Mouse (Mus musculus) naive thymus-derived CD4-positive, alpha-beta T cell, adult 2 months (primary cell): ENCODE measurements around the gene Cep41.

ENCODE experiments used
- DNase-seq: peaks from one replicate; pipeline ENCODE4 v3.0.0-alpha.2; 2011; ENCODE audit warnings: low read depth

The Cep41 gene

DNA sequence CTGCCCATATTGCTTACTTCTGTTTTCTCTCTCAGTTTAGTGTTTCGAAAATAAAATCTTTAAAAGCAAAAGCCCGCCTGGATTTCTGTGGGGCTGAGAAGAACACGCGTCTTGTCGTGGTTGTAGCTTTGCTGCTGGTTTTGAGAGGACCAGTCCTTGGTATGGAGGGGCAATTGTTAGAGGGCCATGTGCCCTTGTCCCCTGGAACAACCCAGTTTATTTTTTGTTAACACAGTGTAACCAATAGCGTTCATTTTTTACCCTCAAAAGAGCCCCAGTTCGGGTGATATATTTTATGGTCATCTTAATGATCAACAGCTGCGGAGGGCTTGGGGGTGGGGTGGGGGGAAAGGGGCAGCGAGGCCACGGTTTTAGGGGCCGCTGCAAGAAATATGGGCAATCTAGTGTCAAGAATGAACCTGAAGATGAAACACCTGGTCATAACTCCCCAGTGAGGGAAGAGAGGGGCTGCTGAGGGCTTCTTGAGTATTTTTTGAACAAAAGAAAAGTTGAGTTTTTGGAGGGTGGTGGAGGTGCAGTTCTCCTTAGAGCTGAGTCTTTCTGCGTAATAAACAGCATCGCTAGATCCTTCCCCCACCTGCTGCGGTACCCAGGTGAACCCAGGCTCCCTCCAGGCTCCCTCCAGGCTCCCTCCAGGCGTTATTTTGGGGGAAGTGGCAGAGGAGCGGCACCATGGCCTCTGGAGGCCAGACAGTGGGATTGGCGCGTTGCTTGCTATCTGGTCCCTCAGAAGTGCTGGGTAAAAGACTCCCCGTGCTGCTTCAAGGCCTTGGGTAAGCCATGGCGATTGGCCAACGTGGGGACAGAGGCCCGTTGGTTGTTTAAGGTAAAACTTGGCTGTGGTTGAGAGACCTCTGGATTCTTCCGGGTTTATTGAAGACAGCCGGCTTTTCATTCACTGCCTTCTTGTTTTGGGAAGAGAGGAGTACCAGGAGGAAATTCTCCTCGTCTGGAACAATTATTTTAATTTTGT lies 17.1 kb upstream of the Cep41 start:
- no peak for DNase-seq

DNA sequence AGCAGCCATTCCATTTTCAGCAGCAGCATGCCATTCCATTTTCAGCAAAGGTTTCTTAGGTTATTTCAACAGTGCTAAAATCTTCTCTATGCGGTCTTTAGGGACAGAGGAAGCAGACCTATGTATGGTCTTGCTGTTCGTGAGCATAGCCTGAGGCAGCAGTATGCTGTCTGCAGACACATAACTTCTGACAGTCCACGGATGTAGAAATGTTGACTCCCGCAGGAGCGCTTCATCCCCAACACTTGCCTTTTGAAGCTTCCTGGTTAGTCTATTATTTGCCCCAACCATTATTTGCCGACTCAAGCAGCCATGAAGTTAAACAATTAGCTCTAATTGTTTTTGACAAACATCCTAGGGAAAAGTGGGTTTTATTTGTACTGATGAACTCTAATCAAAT lies 15.6 kb upstream of the Cep41 start:
- no peak for DNase-seq

DNA sequence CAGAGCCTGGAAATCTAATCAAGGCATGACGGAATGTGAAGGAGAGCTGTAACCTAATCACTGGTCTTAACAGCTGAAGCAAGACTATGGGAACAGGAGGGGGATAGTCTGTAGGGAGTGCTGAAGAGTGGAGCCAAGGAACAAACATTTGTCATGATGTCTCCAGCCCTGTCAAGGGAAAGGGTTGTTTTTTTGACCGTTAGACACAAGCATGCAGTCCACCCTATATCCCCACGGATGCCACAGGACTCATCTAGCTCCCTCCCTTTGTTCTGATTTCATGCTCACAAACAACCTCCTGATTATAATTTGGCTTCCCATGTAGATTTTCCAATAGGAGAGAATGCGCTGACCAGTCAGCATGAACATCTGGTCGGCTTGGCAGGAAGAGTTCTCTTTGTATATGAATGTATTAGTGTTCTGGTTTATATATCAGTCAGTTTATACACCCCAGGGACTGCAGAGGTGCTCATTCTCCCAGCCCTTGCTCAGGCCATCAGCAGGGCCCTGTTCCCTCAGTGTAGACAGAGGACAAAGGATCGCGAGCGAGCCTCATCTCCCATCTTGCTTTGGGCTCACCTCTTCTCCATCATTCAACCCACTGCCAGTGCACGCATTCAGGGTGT lies 10.5 kb upstream of the Cep41 start:
- DNase-seq = no peak

DNA sequence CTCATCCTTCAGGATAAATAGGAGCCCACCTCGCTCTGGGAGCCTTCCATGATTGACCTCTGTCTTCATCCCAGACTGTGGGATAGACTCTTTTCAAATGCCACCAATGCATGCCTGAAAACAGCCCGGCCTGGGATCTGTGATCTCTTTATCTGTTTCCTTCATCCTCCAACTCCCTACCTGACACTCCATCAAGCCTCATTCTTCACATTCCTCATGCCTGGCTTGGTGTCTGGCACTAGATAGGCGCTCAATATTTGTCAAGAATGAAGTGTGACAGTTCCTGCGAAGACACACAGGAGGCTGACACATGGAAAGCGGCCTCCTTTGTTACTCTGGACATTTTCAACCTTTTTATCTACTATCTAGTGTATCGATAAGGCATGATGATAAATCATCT lies 9.9 kb upstream of the Cep41 start:
- DNase-seq = no peak

DNA sequence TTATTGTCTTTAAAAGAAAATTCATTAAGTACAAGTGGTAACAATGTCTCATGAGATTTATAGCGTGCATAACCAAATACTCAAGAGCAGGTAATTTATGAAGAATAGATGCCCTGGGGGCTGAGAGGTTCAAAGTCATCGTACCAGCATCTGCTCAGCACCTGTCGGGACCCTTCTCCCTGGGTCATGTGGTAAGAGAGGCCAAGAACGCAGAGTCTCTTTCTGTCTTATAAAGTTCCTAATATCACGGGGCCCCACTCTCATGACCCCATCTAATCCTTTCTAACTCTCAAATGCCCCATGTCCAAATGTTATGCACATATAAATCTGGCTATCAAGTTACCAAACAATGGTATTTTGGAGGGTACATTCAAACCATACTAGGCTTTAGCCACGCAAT lies 9.3 kb upstream of the Cep41 start:
- no peak for DNase-seq

DNA sequence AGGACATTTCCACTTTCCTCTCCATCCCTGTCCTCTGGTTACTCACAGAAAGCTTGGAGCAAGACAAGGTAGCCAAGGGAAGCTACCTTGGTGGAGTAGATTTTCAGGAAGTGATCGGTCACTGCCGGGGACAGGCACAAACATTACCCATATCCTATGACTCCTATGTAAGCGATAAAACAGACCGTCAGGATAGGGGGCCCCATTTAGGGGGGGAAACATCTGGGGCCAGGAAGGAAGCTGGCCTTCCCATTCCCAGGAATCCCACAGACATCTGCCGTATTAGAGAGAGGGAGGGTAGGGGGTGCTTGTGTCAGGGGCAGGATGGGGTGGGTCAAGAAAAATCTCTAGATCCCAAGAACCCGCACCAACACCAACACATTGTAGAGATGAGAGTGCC lies 6.6 kb upstream of the Cep41 start:
- DNase-seq = no peak

DNA sequence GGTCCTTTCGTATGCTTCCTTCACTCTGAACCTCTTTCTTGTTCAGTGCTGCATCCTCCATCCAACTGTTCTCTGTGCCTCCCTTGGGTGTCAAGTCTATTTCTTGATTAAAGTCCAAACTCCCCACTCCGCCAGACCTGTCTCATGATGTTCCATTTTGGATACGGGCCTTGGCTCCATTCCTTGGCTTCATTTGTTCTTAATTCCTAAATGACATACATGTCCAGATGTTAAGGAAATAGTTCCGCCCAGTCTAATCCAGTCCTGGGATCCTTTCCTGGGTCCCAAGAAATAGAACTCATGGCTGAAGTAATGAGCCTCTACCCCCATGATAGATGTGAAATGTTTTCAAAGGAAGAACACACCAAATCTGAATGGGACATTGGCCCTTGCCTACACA lies 4.5 kb upstream of the Cep41 start:
- DNase-seq = no peak

DNA sequence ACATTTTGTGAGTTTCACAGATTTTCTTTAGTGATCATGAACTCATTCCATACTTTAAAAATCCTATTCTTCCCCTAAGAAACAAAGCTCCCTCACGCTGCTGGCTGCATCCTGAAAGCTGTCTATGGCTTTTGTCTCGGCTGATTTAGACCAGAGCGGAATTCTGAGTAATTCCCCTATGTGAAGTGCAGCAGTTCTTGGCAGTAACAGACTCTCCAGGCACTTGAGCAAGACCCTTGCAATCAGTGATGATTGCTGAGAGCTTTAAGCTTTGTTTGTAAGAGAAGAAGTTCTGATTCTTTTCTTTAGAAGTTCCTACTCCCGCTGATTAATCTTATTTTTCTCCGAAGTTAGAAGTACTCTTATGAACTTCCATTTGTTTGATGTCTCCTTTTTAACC lies 3.9 kb upstream of the Cep41 start:
- no peak for DNase-seq

DNA sequence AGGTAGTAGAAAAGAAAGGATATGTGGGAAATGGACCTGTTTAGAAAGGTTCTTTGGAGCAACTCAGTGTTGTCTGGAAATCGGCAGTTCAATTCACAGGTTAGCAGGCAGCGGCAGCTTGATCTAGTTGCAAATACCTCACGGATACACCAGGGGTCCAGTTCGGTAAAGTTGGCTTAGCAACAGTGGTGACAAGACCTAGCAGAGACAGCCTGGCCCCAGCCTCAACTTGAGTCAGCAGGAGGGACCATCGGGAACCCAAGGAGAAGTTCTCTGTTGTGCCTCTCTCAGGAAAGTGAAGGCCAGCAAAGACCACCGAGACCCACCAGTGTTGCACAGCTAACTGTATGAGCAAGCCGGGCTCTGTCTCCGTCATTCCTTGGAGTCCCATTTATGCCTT lies 1.6 kb upstream of the Cep41 start:
- DNase-seq = no peak

DNA sequence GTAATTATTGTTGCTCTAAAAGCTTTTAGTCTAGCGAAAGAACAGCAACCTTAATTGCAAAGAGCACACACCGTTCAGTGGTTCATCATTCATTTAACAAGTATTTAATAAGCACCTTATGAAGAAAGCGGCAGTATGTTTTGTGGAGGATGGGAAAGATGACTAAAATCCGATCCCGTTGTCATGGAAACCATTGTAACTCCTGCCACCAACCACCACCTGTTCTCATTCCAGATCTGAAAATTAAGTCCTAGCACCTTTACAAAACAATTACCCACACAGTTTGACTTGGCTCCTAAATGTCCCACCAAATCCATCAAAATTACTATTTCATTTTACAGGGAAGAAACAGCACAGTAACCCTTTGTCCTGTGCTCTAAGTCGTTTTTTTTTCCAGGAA lies 660 bp upstream of the Cep41 start:
- DNase-seq = no peak

DNA sequence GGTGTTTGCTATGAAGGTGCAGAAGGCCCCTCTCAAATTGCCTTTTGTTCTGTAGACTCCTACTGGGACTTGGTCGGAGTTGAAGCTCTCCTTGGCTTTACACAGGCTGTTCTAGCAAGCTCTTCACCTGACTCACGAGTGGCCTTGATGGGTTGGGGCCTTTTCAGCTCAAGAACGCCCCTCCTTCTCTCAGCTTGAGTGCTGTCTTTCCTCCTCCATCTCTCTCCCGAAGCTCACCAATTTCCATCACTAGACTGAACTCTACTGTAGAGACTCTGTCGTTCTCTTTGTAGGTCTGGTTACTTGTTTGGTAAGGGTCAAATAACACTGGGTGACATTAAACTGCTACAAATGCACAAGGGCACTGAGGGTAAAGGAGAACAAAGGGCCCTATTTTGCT lies 723 bp downstream of the Cep41 start:
- DNase-seq = no peak

DNA sequence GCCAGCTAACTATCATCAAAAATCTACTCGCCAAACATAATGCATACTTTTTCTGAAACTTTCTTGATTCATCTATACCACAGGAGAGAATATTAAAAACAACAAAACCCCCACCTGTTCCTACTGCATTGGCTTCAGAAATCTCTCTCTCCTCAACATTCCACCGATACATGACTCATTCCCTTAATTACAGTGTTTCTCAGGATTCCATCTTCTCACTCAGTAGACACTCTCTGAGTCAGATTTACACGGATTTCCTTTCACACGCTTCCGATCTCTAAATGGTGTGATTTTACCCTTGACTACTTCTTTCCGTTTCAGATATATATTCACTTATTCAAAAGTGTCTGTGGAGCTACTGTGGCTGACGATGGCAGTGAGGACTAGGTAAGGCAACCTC lies 6.4 kb downstream of the Cep41 start:
- DNase-seq = no peak

DNA sequence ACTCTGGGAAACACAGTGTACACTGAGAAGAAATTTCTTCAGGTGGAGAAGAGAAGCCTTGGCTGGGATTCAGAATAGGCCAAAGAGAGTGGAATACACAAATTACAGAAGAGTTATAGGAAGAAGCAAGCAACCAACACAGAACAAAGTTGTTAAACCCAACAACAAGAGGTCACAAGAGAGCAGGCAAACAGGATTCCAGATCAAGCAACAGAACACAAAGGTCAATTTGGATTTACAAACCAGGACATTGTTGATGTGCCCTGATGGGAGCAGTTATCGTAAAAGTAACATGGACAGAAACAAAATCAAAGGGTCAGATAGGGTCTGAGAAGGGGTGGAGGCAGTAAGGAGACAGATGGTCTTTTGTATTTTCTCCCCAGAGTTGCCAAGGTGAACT lies 9.0 kb downstream of the Cep41 start:
- DNase-seq = no peak

DNA sequence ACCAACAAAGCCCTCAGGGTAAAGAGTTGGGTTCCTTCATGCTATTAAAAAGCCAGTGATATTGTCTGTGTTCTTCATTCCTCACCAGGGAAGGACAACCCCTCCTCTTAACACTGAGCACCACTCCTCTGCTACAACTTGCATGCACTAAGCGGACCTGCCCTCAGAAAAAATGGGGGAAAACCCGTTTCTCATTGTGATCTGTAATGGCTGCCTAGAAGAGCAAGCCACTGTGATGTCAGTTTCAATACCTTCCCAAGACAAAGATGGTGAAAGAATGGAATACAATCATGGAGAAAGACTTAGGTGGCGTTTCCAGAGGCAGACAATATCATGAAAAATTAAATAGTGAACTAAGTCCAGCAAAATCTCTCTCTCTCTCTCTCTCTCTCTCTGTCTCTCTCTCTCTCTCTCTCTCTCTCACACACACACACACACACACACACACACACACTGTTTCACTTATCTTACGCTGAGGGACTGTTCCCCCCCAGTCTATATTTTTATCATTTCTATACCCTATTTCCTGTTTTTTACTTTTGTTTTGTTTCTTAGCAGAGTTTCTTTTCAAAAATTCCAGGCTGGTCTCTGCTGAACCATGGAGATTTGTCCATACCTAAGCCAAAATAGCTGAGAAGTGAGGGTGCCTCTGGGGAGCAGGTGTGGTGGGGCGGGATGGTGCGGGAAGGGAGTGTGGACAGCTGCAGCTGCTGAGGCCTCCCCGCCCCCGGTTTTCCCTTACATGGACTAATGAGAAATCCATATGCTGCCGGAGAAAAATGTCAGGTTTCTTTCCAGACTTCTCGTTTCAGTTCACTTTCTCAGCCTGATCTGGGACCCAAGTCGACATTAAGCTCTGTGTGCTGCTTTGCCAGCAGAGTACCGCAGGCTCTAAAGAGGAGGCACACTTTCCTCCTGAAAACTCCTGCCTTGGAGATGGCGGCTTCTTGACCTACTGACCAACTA lies 11.3 kb downstream of the Cep41 start:
- no peak for DNase-seq

DNA sequence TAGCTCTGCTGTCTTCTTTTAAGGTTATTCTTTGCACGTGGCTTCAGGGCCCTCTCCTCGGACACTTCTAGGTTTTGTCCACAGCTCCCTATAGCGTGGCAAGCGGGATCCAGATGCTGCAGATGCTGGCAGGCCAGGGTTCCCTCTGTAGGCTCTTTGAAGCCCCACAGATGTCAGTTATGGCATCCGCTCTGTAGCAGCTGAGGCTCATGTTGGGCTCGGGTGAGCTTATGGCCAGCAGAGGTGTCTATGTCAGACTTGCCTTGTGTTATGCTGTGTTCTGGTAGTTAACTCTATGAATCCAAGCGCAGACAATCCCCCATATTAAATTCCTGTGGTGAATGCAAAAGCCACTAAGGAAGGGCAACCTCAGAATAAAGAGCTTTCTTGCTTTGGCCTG lies 13.1 kb downstream of the Cep41 start:
- no peak for DNase-seq

DNA sequence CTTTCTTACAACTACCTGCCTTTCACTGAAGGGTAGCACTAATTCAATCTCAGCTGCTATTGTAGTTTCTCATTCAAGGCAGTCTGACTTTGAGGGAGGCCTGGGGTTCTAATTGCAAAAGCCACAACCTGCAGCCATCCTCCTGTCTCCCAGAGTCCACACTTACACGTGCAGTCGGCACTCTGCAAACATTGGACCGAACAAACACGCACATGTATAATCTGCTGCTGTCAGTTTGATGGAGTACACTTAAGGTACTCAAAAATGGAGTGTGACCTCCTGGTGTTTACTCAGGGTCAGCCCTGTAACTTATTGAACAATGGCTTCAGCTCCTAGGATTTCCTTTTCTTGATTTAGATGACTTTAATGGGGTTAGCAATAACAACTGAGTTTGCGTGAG lies 14.0 kb downstream of the Cep41 start:
- DNase-seq = no peak

DNA sequence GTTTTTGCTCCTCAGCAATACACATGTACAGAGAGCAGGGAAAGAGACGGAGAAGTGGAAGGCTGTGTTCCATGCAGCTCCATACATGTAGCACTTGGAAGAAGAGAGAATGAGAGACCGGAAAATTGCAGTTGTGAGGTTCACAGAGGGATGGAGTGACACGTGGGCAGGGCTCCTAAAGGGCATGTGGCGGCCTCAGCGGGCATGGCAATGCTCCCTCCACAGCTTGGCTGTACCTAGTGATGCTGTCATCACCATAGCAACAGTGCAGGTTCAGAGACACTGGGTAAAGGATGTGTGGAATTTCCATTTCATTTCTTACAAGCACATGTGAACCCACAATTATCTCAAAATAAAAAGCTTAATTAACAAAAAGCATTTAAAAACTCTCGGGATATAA lies 15.1 kb downstream of the Cep41 start:
- no peak for DNase-seq

DNA sequence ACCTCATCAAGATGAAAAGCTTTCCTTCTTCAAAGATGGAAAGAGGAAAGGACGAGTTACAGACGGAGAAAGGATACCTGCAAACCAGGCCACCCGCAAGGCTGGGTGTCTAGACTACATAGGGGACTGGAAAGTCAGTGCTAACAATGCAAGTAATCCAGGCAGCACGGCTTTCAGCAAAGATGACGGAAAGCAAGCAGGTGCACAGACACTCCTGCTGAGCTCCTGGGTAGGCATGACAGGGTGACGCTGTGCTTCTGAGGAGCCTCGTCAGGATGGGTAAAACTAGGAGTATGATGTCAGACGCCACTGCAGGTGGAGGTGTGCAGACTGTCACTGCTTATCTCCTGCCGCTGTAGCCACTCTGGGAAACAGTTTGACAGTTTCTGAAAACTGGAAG lies 16.0 kb downstream of the Cep41 start:
- no peak for DNase-seq

DNA sequence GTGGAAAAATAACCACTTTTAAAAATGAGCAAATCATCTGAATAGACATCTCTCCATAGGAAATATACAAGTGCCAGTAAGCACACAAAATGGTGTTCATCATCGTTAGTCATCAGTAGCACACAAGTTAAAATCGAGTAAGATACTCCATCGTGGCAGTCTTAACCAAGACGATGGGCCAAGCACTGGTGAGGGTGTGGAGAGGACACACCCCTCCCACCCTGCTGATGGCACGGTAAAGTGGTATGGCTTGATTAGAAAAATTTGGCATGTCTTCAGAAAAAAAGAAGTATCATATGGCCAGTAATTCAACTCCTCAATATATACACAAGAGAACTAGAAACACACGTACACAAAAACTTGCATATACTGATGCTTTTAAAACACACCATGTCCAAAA lies 17.0 kb downstream of the Cep41 start:
- DNase-seq = no peak

DNA sequence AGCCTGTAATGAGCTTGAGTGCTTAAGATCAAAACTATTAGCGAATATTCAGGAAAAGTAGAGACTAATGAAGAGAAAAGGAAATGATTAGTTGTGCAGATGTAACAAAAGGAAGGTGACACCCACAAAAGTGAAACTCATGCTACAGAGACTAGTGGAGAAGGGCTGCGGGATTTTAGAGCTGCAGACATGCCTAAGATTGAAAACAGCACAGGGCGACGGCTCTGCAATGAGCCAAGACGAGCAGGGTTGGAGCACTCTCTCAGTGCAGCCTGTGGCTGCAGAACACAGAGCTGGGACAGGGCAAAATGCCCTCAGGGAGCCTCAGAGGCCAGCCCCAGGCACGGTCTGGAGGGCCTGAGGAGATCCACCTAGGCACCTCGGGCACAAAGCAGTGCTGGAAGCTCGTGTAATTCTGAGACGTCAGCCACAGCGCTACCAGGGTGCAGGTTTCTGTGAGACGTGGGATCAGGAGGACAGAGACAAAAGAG lies 18.2 kb downstream of the Cep41 start:
- no peak for DNase-seq

DNA sequence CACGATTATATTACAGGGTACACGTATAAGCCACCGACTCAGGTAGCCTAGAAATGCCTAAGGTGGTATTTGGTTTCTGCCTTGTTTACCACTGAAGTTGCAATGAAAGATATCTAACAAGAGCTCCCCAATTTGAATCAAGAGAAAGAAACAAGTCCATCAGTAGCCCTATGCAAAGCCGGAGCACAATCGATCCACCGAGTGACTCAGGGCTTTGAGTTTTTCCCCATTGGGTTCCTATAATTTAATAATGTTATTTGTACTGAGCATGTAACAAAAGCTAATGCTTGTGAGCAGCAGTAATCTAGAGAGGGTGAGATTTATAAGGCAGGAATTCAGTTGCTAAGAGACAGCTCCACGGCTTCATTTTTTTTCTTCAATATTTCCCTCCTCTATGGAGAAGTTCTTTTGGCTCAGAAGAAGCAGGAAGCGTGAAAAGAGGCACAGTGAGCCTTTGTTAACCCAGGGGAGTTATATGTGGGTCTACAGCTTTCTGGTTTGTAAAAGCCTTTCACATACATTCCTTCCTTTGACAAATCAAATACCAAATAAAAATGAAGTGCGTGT lies 18.8 kb downstream of the Cep41 start:
- DNase-seq = no peak
